Mouse (Mus musculus) brain, embryonic 18.5 days (tissue): Measurements from ENCODE around the gene Stoml2.

Experiments used
- DNase-seq: peaks from one replicate; pipeline ENCODE4 v3.0.0-alpha.2; 2012; ENCODE audit warnings: low read depth, low spot score

Stoml2 gene

DNA sequence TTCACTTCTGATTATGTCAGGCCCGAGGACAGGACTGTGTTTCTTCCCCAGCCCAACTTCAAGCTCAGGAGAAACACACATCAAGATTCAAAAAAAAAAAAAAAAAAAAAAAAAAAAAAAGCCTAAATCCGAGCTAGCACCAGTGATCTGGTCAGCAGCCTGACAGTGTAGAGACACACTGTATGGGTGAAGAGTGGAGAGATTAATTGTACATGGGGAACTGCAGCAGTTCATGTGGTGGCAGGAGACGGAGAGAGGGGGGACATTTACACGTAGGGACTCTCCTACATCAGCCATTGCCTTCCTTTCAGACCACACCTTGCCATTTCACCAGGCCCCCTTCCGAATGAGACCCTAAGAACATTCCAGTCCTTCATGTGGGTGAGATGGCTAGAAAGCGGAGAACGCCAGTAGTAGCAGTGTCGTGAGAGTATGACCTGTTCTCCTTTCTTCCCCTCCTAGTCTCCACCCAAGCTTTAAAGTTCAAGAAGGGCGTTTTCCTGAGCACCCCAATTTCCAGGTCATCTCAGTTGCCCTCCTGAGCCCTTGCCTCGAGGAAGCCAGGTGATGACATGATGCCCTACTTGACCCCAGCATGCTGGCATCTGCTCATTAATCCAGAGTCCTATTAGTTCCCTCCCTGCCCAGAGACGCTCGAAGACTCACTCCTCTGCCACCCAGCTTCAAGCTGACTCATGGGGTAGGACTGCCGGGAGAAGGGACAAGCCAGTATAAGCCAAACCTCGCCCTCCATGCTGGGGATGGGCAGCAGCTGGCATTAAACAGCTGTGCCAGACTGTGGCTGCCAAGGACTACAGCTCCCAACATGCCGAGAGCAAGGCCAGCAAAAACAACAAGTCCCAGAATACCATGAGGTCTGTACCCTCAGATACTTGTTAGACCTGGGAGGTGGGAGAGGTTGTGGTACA, 7.3 kb upstream of the Stoml2 start:
- no peak for DNase-seq

DNA sequence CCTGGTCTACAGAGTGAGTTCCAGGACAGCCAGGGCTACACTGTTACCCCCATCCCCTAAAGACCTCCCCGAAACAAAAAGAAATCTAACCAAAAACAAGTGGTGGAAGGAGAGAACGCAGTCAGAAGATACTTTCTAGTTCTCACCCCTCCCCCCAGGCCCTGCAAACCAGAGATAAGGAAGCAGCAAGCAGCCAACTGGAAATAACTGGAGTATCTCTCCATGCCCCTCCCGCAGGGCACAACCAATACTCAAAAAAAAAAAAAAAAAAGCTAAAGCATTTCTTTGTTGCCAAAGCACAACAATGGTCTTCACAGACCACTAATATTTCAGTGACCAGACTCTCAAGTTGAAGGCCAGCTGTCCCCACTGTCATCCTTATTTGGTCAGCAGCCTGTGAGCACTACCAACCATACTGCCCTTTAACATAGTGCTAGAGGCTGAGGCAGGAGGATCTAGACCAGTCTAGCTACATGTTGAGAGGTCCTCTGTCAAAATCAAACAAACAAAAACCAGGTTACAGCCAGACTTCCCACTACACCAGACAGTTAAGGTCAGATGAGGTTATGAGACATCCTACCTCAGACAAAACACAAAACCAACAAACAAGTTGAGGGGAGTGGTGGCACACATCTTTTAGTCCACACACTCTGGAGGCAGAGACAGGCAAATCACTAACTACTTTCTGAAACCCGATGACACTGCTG, 6.5 kb upstream of the Stoml2 start:
- DNase-seq = no peak

- DNase-seq = no peak
Measured at GRCm38 (mm10) chr4:43036356-43036755, 4.8 kb upstream of the Stoml2 start.

- no peak for DNase-seq
Measured at GRCm38 (mm10) chr4:43035851-43036250, 4.3 kb upstream of the Stoml2 start.

DNA sequence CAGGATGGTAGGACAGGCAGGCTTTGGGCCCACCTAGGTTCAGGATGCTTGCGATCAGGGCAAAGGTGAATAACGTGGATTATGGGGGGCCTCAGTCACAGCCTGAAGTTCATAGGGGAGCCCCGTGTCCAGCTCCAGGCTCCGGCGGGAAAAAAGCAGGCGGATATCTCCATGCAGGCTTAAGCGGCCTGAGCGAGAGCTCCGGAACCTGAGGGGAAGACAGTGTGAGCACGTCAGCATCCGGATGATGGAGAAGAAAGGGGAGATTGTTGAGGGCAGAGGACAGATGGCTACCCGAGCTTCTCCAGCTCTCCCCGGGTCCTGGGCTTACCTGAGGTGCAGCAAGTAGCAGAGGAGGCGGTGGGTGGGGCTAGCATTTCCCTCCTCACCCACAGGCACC, 2.0 kb upstream of the Stoml2 start:
- DNase-seq = no peak

DNA sequence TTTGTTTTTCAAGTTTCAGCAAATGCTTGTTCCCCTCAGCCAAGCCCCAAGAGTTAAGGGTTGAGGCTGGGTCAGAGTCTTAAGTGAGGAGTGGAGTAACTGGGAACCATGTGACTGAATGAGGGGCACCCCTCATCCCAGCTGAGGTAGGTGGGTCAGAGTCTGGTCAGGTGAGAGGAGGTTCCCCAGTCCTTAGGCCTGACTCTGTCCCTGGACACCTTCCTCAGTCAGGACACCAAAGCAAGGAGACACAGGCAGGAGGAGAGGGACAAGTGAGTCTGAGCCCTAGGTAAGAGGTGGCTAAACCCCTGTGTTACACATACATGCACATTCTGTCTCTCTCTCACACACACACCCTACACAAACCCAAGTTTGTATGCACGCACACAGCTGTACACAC, 991 bp upstream of the Stoml2 start:
- no peak for DNase-seq

- DNase-seq = no peak
Measured at GRCm38 (mm10) chr4:43030780-43031230, 705 bp downstream of the Stoml2 start.

DNA sequence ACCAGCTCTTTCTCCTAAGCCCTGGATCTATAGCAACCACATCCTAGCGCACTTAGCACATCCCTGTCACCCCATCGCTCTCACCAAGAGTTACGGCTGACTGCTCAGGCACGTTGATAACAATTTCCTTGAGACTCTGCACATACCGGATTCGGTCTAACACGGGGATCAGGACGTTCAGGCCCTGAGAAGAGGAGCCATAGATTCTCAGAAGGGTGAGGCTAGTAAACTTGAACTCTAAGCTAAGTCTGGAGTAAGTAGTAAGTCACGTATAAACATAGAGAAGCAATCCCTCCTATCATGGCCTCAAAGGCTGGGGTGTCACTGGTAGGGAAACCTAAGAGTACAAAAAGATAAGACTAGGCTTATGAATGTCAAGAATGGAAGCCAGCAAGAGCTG, 1.2 kb downstream of the Stoml2 start:
- DNase-seq = no peak

DNA sequence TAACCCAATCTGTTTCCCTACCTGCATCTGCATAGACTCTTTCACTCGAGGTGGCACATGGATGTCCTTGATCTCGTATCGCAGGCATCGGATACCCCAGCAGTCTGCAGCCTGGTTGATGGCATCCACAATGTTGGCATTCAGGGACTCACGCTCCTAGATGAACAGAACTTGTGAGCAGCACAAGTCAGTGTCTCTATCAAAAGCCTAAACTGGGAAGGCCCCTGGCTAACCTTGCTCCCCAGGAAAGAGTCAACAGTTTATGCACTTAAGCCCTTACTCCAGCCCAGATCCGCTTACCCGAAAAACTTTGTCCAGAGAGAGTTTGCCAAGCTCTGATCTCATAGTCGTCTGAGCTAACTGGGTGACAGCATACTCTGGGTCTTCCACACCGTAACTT, 1.8 kb downstream of the Stoml2 start:
- no peak for DNase-seq

DNA sequence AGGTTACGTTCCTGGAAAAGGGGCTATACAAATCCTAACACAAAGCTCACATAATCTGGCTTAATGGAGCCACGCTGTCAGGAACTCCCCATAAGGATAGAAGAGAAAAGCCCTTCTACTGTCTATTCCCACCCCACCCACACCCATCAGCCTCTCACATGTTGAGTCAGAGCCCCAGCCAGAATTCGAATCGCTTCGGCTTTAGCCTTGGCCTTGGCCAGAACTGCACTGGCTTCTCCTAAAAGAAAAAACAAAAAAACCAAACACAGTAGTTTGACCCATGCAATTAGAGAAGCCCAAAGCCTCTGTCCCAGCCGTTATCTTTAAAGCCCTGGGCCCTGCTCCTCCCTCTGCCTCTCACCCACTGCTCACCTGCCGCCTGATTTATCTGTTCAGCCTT, 2.4 kb downstream of the Stoml2 start:
- DNase-seq = no peak

GRCm38 (mm10) chr4:43025084-43025960, 6.2 kb downstream of the Stoml2 start, which contains the start of gene Pigo:
TSS of gene Pigo (minus strand) at chr4:43025819.
- peak; percentile 86 for DNase-seq

DNA sequence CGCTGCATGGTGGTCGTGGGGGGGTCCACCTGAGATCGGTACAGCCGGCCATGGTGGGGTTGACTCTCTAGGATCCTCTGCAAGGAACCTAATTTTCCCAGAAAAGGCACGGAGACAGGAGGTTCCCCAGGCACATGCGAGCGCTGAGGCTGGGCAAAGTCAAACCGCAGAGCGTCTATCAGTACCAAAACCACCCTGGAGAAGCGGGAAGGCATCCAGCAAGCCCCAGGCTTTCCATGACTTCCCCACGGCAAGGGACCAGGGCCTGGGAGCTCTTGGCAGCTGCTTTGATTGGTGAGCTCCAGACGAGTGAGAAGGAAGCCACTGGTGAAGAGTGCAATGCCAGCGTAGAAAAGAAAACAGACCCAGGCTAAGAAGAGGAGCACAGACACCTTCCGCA, 6.8 kb downstream of the Stoml2 start:
- DNase-seq = no peak

- no peak for DNase-seq
Measured at GRCm38 (mm10) chr4:43021341-43021740, 10.2 kb downstream of the Stoml2 start.

DNA sequence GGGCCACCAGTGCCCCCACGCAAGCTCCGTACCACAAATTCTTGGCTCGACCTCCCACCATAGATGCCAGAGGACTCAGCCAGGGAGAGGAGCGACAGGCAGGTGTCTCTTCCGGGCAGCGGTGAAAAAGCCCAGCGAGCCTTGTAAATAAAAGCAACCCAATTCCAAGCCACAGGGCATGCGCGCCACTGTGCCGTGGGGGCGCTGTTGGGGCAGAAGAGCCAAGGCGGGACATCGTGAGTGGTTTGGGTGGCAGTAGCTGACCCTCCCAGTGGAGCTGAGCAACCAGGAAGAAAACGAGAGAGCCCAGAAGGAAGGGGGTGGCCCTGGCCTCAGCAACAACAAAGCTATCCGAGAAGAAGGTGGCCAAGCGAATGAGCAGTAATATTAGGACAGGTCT, 10.6 kb downstream of the Stoml2 start:
- DNase-seq = no peak

- no peak for DNase-seq
Measured at GRCm38 (mm10) chr4:43019641-43020465, 11.7 kb downstream of the Stoml2 start.

DNA sequence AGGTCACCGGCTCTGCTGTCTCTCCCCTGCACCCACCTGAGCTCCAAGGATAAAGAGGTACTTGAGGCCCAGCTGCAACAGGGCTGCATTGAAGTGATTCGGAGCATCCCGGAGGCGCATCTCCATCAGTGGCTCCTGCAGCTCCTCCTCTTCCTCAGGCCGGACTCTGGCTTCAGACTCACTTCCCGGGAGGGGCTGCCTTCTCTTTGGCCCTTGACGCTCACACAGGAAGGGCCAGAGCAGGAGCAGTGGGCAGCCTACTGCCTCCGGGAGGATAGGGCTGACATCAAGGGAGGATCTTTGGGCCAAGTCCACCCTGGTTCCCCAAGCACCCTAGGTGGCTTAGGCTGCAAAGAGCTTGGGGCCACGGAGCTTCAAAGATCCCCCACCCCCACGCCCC, 12.3 kb downstream of the Stoml2 start:
- DNase-seq = no peak

DNA sequence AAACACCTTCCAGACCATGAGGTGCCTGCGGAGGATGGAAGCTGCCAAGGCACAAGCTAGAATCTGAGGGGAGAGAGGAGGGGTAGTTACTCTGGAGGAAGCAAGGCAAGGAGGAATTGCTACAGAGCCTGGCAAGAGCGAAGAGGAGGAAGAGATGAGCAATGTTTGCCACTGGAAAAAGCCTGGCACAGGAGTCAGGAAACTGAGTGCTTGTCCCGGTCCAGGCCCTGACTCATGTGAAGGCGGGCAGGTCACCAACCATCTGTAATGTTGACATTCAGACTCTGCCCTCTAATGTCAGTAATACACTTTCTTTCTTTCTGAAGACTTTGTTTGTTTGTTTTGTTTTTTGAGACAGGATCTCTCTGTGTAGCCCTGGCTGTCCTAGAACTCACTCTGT, 13.4 kb downstream of the Stoml2 start:
- no peak for DNase-seq

- DNase-seq = no peak
Measured at GRCm38 (mm10) chr4:43012091-43012490, 19.4 kb downstream of the Stoml2 start.

- peak; percentile 72 for DNase-seq
Measured at GRCm38 (mm10) chr4:43010161-43011038, 21.1 kb downstream of the Stoml2 start, which contains the start of gene Fancg. TSS of gene Fancg (minus strand) at chr4:43010506.

- DNase-seq = no peak
Measured at GRCm38 (mm10) chr4:43005765-43006164, 25.7 kb downstream of the Stoml2 start.
